Mouse (Mus musculus): ENCODE measurements around the gene Sertm1.

- TF ChIP-seq POLR2A (IDR thresholded peaks at IDR 0.05; ENCODE audit: control insufficient read depth, low read depth, low read length) (no peak), CTCF (IDR thresholded peaks at IDR 0.05; ENCODE audit: control insufficient read depth, insufficient read depth, insufficient replicate concordance, low read depth, low read length) (no peak)
These were observed 49.3 kb upstream of the Sertm1 start for GRCm38 (mm10) chr3:54964948-54965506.
